Mouse (Mus musculus) lung, postnatal 36 days (tissue): ENCODE measurements at regions not wholly inside any gene's neighbourhood (a gene's known extent, or its start where the extent isn't known, plus 50 kb on each side); places are given as distances from the start of the nearest gene placed in this dataset.

Source experiments
- DNase-seq: peaks from one replicate; pipeline ENCODE4 v3.0.0; 2022; ENCODE audit warnings: mixed read lengths

GRCm38 (mm10) chr2:174897424-174897823 is 112.6 kb upstream of the Gm14444 start:
- peak; percentile 35 for DNase-seq

- DNase-seq = no peak
Measured at GRCm38 (mm10) chr2:174899940-174900670, 109.9 kb upstream of the Gm14444 start.

GRCm38 (mm10) chr2:174900671-174900991 is 109.4 kb upstream of the Gm14444 start:
- peak; percentile 63 for DNase-seq

GRCm38 (mm10) chr2:174901801-174902200 is 108.2 kb upstream of the Gm14444 start:
- DNase-seq = no peak

DNA sequence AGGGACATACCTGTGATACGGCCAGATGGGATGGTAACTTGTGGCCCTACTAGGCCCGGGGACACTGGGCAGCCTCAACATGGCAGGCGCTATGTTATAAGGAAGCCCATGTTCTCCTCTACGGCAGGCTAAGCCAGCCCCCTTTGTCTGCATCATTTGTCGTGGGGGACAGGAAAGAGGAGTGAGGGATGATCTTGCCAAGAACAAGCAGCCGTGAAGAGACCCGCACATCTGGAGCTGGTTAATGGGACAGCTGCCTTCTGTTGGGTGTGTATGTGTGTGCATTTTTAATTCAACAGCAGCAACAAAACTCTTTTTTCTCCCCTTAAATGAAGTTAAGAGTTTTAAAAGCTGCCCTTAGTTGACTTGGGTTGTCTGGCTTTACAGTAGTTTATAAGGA is 106.4 kb upstream of the Gm14444 start:
- DNase-seq = no peak

DNA sequence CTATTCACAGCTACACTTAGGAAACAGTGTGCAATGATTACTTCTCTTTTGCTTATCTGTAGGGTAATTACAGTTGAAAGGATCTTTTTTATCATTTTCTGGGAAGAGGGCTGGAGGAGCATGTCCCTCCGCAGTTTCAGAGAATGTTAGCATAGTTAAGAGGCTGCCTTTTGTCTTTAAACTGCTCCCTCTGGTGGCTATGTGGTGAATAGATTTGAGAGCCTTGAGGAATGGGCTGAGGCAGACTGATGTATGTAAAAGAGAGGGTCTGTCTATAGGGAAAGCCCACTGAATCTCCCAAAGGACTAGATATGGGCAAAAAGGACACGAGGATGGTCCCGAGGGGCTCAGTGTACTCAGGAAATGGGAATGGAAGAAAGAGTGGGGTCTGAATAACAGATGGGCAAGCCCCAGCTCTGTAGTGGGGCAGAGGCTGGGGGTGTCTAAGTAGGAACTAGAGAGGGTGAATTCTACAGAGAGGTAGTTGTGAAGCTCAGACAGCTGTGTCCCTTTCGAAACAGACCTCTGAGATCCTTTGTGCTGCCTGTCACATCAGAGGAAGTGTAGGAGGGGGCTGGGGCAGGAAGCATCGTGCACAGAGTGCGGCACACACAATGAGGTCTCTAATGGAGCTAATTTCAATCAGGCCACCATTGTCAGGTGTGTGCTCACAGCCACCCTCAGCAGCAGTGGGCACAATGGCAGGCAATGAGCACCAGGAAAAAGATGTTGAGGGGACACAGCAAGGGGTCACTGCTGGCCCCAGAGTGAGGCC is 104.0 kb upstream of the Gm14444 start:
- DNase-seq = peak; percentile 69

DNA sequence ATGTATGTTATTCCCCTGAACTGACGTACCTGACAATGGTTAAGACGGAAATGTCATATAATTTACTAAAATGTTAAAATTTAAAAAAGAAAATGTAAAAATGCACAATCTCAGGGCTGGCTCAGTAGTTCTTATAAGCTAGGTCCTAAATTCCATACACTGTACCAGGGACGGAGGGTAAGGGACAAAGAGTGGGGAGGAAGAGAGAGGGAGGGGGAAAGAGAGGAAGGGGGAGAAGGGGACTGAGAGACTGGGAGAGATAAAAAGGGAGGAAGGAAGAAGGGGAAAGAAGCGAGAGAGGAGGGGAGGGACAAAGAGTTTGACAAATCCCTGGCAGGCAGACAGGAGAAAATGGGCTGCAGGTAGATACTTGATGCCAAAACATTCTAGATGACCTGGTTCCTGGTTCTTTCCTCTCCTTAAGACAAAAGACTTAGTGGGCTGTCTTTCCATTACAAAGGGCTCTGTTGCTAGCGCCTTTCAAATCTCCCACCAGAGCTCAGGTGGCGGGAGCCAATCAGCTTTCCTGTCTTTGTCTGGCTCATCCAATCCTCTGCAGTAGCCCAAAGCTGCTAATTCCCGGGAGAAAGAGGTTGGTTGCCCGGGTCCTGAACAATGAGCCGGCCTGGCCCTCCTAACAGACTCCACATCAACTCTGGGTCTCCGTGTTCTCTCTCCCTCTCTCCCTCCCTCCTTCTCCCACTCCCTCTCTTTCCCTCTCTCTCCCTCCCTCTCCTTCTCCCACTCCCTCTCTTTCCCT is 92.7 kb upstream of the Gm14444 start:
- no peak for DNase-seq

- DNase-seq = no peak
Measured at GRCm38 (mm10) chr2:174917975-174918374, 92.1 kb upstream of the Gm14444 start.

DNA sequence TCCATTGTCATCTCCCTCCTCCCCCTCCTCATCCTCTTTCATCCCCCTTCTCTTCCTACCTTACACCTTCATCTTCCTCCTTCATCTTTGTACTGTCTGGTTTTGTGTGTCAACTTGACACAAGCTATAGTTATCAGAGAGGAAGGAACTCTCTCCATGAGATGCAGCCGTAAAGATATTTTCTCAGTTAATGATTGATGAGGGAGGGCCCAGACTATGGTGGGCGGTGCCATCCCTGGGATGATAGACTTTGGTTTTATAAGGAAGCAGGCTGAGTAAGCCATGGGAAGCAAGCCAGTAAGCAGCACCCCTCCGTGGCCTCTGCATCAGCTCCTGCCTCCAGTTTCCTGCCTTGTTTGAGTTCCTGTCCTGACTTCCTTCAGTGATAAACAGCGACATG is 87.8 kb upstream of the Gm14444 start:
- no peak for DNase-seq

GRCm38 (mm10) chr2:174929718-174930117 is 80.3 kb upstream of the Gm14444 start:
- DNase-seq = no peak

GRCm38 (mm10) chr2:174932137-174933012 is 77.7 kb upstream of the Gm14444 start:
- peak; percentile 85 for DNase-seq

- DNase-seq = no peak
Measured at GRCm38 (mm10) chr2:174933013-174933353, 77.1 kb upstream of the Gm14444 start.

- peak; percentile 37 for DNase-seq
Measured at GRCm38 (mm10) chr2:174936665-174937064, 73.4 kb upstream of the Gm14444 start.

DNA sequence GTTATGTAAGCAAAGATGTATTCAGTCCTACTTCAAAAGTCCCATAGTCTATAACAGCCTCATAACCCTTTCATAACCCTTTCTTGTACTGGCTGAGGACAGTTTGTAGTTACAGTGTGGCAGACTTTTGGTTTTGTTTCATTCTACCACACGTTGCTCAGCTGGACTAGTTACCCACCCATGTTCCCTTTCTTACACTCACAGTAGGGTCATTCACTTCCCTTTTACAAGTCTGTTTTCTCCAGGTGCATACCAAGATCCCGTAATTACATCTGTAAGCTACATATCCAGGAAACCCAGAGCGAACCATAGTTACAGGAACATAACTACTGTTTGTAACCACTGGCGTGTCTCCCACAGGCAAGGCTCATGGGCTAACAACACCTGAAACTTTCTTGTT is 72.1 kb upstream of the Gm14444 start:
- no peak for DNase-seq

DNA sequence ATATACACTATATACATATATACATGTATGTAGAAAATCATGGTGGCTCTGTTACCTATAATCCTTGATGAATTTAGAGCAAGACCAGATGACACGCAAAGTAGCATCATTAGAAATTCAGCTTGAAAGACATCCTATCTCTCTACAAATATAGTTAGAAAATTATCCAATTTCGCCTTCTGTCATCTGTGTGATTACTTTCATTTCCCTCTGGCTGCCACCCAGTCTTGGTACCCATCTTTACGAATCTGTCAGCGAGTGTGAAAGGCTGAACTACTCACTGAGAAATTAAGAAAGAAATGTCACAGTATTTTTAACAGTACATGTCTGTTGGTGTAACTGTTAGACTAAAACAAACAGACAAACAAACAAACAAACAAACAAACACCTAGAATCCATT is 67.8 kb upstream of the Gm14444 start:
- DNase-seq = no peak

GRCm38 (mm10) chr2:174948106-174948505 is 61.9 kb upstream of the Gm14444 start:
- no peak for DNase-seq
